In the genomic region with DNA sequence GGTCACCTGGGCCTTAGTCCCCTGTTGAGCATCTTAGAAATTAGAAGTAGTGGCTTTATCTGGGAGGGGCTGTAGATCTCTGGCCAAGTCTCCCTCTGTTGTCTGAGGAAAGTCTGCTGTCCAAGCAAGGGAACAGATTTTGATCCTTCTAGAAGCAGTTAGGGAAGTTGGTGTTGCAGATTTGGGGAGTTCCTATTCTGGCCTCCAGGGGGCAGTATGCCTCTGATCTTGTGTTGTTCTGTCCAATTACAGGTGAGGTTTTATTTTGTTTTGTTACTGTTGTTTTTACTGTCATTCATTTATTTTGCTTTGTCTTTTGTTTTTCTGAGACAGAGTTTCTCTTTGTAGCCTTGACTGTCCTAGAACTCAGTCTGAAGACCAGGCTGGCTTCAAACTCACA, we compare ENCODE assay signal across 8 mouse cellular contexts. TPM values are rescaled to one million over a fixed set of nuclear protein-coding genes. Genes with fewer than 3 reads are reported as not detected.
DNase-seq lines count a peak whose midpoint lies in the region; ATAC-seq lines count a peak whose summit lies in the region.
"Had no signal": no experiment of that assay in that cellular context is flagged by ENCODE, and none has a peak within 500 bp of the region (broad histone marks: within the 10 kb centered on the region; RNA-seq: fewer than 3 reads in every experiment).

No protein-coding gene starts in this region.

- no peak for ATAC-seq in kidney, embryonic 15.5 days (replicated peaks; ENCODE audit: low FRiP score)

- H3K9me3 ChIP-seq in kidney, embryonic 15.5 days (replicated peaks) = no peaks in the 10 kb centered on the region
- H3K9me3 ChIP-seq: liver, embryonic 13.5 days had no signal

- H3K27ac ChIP-seq in kidney, embryonic 15.5 days = no peak overlapping the region
- H3K27ac ChIP-seq: liver, embryonic 13.5 days had no signal

- H3K4me2 ChIP-seq in kidney, embryonic 15.5 days = no peak overlapping the region
- H3K4me2 ChIP-seq: liver, embryonic 13.5 days had no signal

- H3K27me3 ChIP-seq in kidney, embryonic 15.5 days = peaks cover 47% of the 10 kb centered on the region

- no peak overlapping the region for H3K4me3 ChIP-seq in kidney, embryonic 15.5 days (replicated peaks)
- H3K4me3 ChIP-seq: liver, embryonic 13.5 days had no signal

- H3K36me3 ChIP-seq in kidney, embryonic 15.5 days = no peaks in the 10 kb centered on the region
- H3K36me3 ChIP-seq: liver, embryonic 13.5 days had no signal

- peak; percentile 51 for DNase-seq in kidney, adult 18-20 months
- DNase-seq in 3T3-L1 (ENCODE audit: low read depth, low spot score) (peak; percentile 73), A20 (ENCODE audit: low read depth, low spot score) (peak; percentile 57)
- peak; percentile 84 for DNase-seq in brain, adult 2 months (ENCODE audit: low read depth, low spot score)
- peak; percentile 33 to 78 for DNase-seq in kidney, postnatal 36 days
- DNase-seq in right cerebral cortex, postnatal 4 days = peak; percentile 55
- DNase-seq: liver, embryonic 13.5 days had no signal

- H3K9ac ChIP-seq in kidney, embryonic 15.5 days = no peak overlapping the region
- H3K9ac ChIP-seq: liver, embryonic 13.5 days had no signal

- no peaks in the 10 kb centered on the region for H3K4me1 ChIP-seq in kidney, embryonic 15.5 days
- H3K4me1 ChIP-seq: liver, embryonic 13.5 days had no signal

RNA-seq across cellular contexts. Expression of gene Bhlhe23, which starts 10.0 kb away (rescaled TPM):
- not detected in 2 replicates for polyA plus RNA-seq in kidney, embryonic 15.5 days (2015; fragmentation: Nextera tagmentation; extraction: Ambion mirVana)
- polyA plus RNA-seq: liver, embryonic 13.5 days had no signal
